Mouse (Mus musculus): ENCODE measurements around the gene Slc3a2. TPM values are rescaled to one million over a fixed set of nuclear protein-coding genes. Genes with fewer than 3 reads are reported as not detected.

Slc3a2 gene
- total RNA-seq, 2 experiments from 2014 or later = 354 to 445 TPM

DNA sequence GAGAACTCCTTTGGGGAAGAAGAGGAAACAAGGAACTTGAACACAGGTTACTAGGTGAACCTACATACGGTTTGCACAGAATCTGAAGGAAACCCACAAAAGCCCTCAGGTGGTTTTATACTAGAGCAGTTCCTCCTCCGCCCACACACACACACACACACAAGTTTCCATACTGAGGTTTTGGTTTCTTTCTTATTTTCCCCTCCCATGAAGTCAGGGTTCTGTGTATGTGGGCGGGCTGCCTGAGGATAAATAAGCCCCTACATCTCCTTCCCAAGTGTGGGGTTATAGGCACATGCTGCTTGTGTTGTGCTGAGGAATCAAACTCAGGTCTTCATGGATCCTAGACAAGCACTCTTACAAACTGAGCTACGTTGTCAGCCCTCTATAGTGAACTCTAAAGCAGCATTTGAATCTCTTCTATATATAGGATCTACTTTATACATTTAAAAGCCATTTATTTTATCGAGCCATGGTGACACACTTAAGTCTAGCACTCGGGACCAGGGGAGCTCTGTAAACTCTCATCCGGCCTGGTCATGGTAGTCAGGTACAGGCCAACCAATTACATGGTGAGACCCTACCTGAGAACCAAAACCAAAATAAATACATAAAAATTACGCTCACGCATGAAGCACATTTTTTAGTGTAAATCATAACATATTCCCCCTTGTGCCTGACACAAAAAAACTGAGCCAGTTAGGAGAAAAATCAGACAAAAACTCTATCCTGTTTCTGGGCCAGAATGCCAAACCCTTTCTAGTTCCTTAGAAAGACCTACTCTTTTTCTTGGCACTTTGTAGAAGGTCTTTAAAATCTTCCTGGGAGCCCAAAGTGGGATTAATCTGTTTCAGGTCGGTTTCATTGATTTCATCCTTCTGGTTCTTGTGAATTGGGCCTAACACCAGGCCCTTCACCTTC lies 11.0 kb downstream of the Slc3a2 start:
- DNase-seq = no peak

DNA sequence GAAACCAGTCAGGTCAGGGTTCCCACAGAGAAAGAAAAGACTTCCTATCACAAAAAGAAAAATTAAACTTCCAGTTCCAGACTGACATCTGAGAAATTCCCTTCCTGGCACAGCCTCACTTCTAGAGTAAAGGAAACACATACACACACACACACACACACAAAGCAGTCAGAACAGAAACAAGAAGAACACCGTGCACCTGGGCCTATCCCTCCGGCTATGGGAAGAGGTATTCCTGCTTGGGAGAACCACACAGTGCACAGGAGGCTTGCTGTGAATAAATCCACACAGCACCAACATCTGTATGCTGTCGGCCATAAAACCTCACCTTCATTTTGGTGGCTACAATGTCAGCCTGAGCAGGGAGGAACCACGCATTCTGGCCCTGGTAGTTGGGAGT lies 11.7 kb downstream of the Slc3a2 start:
- no peak for DNase-seq

- DNase-seq = no peak
These were observed 13.1 kb downstream of the Slc3a2 start for GRCm38 (mm10) chr19:8710057-8710456.

DNA sequence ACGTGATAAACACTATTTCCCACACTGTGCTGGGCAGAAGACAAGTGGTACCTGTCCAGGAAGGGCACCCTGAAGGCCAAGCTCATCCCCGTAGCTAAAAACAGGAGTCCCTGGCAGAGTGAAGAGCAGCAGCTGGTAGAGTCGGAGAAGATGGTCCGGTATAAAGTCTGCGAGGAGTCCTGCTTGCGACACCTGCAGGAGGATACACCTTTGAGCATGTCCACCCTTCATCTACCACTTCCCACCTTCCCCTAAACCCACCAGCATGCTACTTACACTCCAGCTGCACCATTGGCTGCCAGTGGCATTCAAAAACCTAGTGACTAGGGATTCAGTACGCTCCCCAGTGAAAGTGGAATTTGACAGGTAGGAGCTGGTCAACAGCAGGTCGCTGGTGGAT lies 14.2 kb downstream of the Slc3a2 start:
- DNase-seq = no peak

- DNase-seq = no peak
These were observed 16.2 kb downstream of the Slc3a2 start for GRCm38 (mm10) chr19:8706930-8707329.

- DNase-seq = no peak
These were observed 17.0 kb downstream of the Slc3a2 start for GRCm38 (mm10) chr19:8706132-8706667.

DNA sequence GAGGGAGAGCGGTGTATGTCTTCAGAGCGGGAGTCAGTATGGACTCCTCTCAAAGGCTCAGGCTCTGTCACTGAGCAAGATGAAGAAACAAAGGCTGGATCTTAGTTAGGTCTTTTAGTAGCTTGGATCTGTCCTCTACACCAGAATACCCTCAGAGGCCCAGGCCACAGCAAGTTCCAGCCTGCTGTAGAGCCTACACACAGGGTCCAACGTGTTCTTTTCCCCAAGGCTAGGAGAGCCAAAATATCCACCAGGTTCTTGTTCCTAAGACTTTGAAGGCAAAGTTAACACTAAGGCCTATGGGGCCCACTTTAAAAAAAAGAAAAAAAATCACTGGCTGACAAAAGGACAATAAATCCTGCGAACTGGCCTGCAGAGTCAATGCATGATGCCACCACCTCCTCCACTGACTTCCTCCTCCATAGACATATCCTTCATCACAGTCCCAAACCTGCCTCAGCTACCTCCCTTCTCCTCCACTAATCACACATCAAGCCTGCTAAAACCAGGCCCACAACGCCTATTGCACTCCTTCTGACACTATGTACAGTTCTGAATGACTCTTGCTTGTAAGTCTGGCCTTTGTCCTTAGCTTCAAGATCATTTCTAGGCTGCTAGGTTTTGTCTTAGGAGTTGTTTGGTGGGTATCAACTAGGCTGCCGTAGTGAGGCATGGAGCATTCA lies 18.0 kb downstream of the Slc3a2 start:
- DNase-seq = no peak

DNA sequence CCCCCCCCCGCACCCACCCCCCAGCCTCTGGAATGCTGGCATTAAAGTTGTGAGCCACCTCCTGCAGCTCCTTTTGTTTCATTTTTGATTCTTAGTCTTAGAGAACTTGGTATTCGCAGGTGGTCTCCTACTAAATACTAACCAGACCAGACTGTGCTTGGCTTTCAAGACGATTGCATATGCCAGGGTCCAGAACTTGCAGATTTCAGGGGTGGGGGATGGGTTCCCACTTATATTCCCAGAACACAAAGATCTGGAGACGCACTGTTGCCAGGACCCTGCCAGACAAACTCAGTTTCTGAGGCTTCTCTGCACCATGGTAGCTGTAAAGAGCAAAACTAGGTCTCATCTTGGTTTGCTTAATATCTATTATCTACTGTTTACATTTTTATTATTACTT lies 19.6 kb downstream of the Slc3a2 start:
- DNase-seq = no peak

DNA sequence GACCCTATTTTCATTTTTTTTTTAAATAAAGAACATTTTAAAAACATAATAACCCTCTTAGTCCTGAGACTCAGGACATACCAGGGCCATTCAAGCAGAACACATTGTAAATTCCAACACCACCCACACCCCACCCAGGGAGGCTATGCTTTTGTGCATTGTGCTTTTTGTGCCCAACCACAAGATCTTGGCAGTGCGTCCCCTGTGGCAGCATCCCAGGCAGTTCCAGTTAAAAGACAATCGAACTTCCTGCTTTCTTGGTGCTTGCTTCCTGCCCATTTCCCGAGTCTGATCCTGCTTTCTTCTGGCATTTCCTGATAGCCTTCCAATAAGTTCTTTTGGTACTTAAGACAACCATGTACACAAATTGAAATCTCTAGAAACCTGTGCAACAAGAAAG lies 20.7 kb downstream of the Slc3a2 start:
- peak; percentile 31 to 60 for DNase-seq

DNA sequence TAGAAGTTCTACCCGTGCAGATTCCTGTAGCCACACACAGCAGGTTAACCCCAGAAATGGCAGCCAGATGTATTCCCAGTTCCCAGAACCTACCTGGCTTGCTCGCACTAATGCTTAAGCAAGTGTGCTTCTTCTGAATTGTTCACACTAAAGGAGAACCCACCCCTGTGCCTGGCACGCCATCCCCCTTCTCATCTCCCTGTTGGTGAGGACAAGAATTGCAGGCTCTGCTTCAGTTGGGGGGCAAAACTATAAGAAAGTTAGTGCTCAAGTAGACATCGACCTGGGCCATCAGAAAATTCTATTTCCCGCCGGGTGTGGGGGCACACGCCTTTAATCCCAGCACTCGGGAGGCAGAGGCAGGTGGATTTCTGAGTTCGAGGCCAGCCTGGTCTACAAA lies 23.5 kb downstream of the Slc3a2 start:
- DNase-seq = no peak

DNA sequence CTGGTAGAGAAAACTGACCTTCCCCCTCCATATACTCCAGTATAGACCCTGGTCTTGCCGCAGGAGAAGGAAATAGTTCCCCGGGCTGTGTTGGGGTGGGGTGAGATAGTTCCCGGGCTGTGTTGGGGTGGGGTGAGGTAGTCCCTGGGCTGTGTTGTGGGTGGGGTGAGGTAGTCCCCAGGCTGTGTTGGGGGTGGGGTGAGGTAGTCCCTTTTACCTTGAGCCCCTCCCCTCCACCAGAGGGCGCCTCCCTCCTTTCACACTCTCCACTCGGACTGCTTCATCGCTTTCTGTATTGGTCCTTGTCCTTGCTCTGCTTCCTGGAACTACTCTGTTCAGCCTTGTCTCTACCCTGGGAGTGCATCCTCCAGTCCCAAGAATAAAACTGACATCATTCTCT lies 27.8 kb downstream of the Slc3a2 start:
- DNase-seq = peak; percentile 59 to 78

- no peak for DNase-seq
These were observed 30.4 kb downstream of the Slc3a2 start for GRCm38 (mm10) chr19:8692740-8693139.

DNA sequence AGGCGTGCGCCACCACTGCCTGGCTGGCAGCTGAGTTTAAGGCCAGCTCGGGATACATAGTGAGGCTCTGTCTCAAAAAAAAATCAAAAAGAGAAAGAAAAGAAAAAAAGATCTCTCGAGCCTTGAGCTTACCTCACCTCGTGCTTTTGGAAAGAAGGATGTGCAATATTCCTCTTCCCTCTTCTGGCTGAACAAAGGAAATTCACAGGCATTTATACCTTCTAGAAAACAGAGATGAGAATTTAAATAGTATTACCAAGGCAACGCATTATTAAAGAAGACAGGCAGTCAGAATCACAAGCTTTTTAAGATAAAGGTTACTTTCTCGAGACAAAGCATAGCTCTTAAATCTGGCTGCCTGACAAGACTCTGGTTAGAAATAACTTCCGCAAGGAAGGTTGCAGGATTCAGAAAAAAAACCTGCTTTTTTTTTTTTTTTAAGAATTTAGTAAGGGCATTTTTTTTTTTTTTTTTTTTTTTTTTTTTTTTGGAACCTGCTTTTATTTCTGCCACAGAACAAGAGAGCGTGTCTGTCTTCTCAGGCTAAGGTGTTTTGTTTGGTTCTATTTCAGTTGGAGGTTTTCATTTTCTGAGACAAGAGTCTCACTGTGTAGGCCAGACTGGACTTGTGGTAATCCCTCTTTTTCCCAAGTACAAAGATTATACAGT lies 31.2 kb downstream of the Slc3a2 start:
- DNase-seq = no peak

DNA sequence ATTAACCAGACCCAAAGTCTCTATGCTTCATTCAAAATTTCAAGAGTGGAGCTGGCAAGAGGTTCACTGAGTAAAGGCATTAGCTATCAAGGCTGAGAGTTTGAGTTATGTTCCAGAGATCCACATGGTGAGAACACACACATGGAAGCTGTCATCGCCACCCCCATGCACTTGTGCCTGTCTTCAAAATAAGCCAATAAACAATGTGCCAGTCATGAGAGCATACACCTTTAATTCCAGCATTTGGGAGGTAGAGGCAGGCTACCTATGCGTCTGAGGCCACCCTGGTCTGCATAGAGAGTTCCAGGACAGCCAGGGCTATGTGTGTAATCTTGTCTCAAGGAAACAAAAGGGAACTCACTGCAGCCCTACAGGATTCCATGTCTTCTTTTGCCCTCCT lies 39.5 kb downstream of the Slc3a2 start:
- no peak for DNase-seq

- peak; percentile 64 to 82 for DNase-seq
These were observed 40.2 kb downstream of the Slc3a2 start for GRCm38 (mm10) chr19:8682996-8683395.

DNA sequence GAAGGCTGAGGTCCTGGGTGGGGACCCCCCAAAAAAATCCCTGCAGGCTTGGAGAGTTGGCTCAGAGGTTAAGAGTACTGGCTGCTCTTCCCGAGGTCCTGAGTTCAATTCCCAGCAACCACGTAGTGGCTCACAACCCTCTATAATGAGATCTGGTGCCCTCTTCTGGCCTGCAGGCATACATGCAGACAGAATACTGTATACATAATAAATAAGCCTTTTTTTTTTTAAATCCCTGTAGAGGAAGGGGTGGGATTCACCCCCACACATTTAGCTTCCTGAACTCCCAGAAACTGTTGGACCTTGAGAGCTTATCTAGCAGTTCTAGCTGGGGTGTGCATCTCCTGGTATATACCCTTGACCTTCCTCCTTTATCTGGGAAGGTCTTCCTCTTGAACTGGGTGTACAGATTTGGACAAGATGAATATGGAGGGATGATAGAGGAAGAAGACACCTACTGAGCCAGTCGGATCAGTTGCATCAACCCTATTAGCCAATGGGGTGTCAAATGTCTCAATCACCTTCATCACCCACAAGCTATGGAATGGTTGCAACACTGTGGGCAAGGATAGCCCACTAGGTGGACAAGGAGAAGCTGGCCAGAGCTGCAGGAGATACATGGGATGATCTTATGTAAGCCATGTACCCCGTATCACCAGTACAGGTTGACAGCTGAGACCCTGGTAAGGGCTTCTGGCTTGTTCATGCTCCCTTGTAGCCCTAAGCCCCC lies 41.4 kb downstream of the Slc3a2 start:
- no peak for DNase-seq

DNA sequence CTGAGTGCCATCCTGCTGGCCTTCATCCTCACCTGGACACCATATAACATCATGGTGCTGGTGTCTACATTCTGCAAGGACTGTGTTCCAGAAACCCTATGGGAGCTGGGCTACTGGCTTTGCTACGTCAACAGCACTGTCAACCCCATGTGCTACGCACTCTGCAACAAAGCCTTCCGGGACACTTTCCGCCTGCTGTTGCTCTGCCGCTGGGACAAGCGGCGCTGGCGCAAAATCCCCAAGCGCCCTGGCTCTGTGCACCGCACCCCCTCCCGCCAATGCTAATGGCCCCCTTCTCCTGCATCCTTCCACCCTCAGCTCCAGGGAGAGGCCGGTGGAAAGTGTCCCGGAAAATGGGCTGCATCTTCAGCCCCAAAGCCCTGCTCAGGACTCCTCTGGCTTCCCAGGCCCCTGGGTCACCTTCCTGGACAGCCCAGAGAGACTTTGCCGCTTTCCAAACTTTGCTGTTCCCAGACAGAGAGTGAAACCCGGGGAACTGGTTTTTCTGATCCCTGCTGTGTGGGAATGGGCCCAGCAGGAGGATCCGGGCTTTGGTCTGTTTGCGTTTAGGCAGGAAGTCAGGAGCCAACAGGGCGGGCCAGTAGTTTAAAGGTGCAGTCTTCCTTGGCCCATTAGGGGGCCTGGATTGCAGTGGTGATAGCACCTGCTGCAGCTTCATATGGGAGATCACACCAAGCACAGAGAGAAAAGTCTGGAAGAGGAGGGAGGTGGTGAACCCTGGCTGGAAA lies 44.0 kb downstream of the Slc3a2 start:
- no peak for DNase-seq

DNA sequence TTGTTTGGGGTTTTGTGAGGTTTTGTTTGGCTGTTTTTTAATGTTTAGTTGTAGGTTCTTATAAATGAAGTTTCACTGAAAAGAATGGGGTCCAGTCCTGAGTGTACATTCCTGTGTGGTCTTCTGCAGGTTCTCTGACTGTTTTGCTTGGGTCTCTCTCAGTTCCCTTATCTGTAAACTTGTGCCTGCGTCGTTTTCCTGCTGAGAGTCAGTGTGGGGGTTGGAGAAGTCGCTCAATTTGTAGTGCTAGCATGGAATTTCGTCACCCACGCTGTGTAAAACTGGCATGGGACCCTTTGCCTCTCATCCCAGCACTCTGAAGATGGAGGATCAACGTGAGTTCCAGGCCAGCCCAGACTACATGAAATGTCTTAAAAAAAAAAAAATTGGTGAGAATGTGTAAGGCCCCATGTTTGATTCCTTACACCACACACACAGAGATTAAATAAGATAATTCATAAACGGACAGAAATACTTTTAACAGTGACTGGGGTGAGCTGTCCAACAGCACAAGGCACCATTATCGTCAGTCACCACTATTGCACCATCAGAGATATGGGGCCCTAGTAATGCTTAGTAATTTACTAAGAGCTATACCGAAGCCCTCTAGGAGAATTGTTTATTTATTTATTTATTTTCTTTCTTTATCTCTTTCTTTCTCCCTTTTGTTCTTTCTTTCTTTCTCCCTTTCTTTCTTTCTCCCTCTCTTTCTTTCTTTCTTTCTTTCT lies 49.7 kb downstream of the Slc3a2 start:
- no peak for DNase-seq

DNA sequence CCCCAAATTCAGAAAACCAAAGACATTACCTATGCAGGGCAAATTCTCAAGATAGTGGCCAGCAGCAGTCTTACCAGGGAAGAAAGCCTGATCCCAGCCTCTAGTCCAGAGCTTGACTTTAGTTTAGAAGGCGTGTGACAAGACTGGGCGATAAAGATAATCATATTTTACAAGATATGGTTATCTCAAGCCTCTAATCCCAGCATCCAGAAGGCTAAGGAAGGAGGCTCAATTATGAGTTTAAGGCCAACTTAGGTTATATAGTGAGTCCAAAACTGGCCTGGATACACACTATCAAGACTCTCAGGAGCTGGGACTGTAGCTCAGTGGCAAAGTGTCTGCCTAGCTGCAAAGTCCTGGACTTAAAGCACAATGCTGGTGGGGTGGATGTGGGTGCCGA lies 50.3 kb downstream of the Slc3a2 start:
- no peak for DNase-seq

DNA sequence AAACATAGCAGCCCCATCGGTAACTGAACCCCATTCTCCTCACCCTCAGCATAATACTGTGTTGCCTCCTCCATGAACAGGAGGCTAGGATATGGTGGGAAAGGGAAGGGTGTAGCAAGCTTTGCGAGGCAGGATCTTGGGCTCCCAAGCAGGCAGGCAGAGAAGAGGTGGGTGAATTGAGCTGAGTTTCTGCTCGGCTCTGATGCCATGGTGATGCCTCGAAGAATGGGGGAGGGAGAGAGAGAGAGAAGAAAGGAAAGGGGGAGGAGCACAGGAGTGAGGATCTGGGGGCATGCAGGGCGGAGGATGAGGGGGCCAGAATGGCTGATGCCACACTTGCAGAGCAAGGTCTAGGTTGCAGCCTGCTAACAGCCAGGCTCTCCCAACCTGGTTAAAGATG lies 57.4 kb downstream of the Slc3a2 start:
- no peak for DNase-seq

DNA sequence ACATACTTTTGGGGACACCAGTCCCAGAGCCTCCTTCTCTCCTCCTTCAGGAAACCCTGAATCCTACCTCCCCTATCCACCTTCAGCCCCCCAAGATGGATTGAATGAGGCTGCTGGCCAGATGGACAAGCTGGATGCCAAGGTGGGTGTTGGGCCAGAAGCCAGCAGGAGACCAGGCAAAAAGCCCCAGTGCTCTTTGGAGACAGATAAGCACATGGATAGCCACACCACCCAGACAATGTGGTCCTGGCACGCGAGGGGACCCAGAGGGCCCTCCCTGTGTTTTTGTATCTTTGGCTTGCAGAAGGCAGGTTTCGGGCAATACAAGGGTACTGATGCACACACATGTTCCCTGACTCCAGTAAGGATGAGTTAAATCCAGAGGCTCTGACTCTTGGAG lies 58.3 kb downstream of the Slc3a2 start:
- DNase-seq = no peak

Measured in adrenal gland, postnatal 36 days (tissue).